Mouse (Mus musculus) macrophage (primary cell): Measurements from ENCODE around the gene Fkbp5. TPM values are rescaled to one million over a fixed set of nuclear protein-coding genes. Genes with fewer than 3 reads are reported as not detected.
A peak's percentile ranks its signal among the peaks of the same experiment; 100 is the strongest.

ENCODE experiments used
- H3K27ac ChIP-seq: fragments of 350-480 bp; formaldehyde crosslinking; 2 replicates; pipeline ENCODE4 v1.9.0; 2021
- H3K36me3 ChIP-seq: fragments of 350-480 bp; formaldehyde crosslinking; 2 replicates; pipeline ENCODE4 v1.9.0; 2021; ENCODE audit errors: inconsistent target
- H3K4me3 ChIP-seq: fragments of 350-480 bp; formaldehyde crosslinking; 2 replicates; pipeline ENCODE4 v1.9.0; 2021; ENCODE audit errors: inconsistent target
- H3K79me2 ChIP-seq: fragments of 350-480 bp; formaldehyde crosslinking; 2 replicates; pipeline ENCODE4 v1.9.0; 2021; ENCODE audit errors: inconsistent target
- WGBS: methylation state at CpG from one replicate; pipeline ENCODE4 v1.1.7; 2026; ENCODE audit warnings: inconsistent platforms; ENCODE audit not compliant: missing documents; 5-methylcytosine and 5-hydroxymethylcytosine counted together
- polyA plus RNA-seq: library from polyadenylated mRNA; stranded (reverse); fragments of 250-400 nt; gene quantifications from 3 replicates; pipeline ENCODE4 v1.2.4, GENCODE M21; 2018; ENCODE audit warnings: inconsistent platforms

Fkbp5 gene
- polyA plus RNA-seq, 1 experiment from 2014 or later = 5.8 TPM

DNA sequence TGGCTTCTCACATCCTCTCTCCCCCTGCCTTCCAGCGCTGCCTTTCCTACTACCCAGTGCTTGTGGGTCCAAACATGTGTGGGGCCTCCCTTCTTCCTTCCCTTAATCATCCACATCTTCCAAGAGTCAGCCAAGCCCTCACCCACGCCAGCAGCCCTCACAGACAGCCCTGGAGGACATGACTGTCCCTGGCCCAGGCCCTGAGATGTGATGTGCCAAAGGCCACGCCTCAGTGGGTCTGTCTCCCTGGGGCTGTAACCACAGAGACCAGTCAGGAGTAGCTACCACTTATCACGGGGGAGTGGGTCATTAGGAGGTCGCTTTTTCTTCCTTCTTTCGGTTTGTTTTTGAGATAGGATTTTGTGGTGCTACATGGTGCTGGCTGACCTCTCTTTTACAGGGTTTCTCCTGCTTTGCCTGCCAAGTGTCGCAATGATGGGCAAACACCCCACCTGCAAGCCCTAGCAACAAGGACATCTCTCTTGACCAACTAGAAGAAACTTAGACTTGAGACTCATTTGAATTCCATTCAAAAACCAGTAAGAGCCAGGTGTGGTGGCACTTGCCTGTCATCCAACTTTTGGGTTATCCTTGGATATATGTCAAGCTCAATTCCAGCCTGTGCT lies 15.0 kb downstream of the Fkbp5 start:
- no peaks in the 10 kb centered on the region for H3K79me2 ChIP-seq
- no peaks in the 10 kb centered on the region for H3K36me3 ChIP-seq
- no peak overlapping the region for H3K4me3 ChIP-seq
- H3K27ac ChIP-seq = no peak overlapping the region
- 65% methylated on average over 5 of the region's 7 CpGs for WGBS

DNA sequence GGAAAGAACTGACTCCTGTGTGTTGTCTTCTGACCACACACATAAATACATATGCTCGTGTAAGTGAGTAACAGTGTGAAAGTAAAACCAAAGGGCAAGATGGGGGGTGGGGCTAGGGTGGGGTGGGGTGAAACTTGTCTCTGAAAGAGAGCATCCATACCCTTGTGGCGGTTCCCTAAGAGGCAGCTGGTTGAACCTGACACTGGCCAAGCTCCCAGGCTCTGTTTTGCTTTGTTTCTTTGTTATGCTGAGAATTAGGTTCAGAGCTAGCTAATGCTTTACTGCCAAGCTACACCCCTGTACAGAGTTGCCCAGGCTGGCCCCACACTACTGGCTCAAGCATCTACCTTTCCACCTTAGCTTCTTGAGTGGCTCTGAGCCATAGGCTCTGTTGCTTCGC lies 16.9 kb downstream of the Fkbp5 start:
- Histone ChIP-seq H3K27ac (no peak overlapping the region), H3K79me2 (no peaks in the 10 kb centered on the region), H3K36me3 (no peaks in the 10 kb centered on the region), H3K4me3 (no peak overlapping the region)
- WGBS = 96% methylated on average over 3 of the region's 3 CpGs

GRCm38 (mm10) chr17:28499190-28499589 lies 18.1 kb downstream of the Fkbp5 start:
- H3K79me2 ChIP-seq = no peaks in the 10 kb centered on the region
- WGBS = 93% methylated on average over 2 of the region's 2 CpGs
- H3K27ac ChIP-seq = no peak overlapping the region
- H3K4me3 ChIP-seq = no peak overlapping the region
- H3K36me3 ChIP-seq = no peaks in the 10 kb centered on the region

GRCm38 (mm10) chr17:28495832-28496231 lies 21.5 kb downstream of the Fkbp5 start:
- 74% methylated on average over 8 of the region's 8 CpGs for WGBS
- no peak overlapping the region for H3K4me3 ChIP-seq
- no peaks in the 10 kb centered on the region for H3K79me2 ChIP-seq
- no peak overlapping the region for H3K27ac ChIP-seq
- H3K36me3 ChIP-seq = no peaks in the 10 kb centered on the region

GRCm38 (mm10) chr17:28491035-28491770 lies 26.1 kb downstream of the Fkbp5 start:
- no peak overlapping the region for H3K4me3 ChIP-seq
- no peaks in the 10 kb centered on the region for H3K79me2 ChIP-seq
- no peaks in the 10 kb centered on the region for H3K36me3 ChIP-seq
- 95% methylated on average over 14 of the region's 14 CpGs for WGBS
- H3K27ac ChIP-seq = no peak overlapping the region

DNA sequence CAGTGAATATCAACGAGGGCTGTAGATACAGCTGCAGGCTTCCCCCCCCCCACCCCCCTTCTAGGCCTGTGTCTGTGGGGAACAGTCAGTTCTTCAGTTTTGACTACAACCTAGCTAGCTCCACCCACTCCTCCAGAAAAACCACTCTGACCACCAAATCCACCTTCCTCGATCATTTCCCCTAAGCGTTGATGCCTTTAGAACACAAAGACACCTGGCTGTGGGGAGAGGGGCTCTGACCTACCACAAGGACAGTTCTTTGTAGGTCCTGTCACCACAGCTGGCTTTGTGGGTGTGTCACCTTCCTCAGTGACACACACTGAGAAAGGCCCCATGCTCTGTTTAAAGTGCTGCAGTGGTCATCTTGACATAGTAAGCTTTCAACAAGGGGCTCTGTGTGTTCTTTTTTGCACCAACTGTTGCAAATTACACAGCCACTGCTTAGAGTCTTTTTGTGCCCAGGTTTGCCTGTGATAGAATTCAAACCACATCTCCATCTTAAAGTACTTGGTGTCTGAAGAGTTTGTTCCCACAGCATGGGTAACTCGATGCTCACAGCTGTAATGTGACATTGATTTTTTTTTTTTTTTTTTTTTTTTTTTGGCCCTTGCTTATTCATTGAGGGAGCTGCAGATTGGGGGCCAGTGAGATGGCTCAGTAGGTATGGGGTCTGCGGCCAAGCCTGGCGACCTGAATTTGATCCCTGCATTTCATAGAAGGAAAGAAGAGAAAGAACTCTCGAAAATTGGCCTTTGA lies 28.9 kb downstream of the Fkbp5 start:
- Histone ChIP-seq H3K4me3 (no peak overlapping the region), H3K36me3 (no peaks in the 10 kb centered on the region), H3K79me2 (peaks cover 16% of the 10 kb centered on the region; the same call in 1 of the 2 replicates), H3K27ac (no peak overlapping the region)
- WGBS = 51% methylated on average over 7 of the region's 7 CpGs

- Histone ChIP-seq H3K79me2 (peaks cover 23% of the 10 kb centered on the region), H3K27ac (no peak overlapping the region), H3K36me3 (no peaks in the 10 kb centered on the region), H3K4me3 (no peak overlapping the region)
- WGBS = 88% methylated on average over 18 of the region's 18 CpGs
Observed at GRCm38 (mm10) chr17:28487584-28488257, 29.6 kb downstream of the Fkbp5 start.

DNA sequence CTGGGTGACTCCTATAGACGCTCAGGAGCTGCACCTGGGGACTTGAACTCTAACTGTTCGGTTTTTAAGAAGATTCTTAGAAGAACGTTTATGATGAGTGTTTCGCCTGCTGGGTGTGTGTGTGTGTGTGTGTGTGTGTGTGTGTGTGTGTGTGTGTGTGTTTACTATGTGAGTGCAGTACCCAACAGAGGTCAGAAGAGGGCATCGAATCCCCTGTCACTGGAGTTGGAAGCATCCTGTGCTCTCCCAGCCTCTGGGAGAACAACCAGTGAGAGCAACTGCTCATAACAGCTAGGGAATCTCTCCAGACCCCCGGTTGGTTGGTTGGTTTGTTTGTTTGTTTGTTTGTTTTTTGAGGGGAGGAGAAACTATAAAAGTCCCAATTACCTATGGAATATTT lies 30.6 kb downstream of the Fkbp5 start:
- Histone ChIP-seq H3K36me3 (no peaks in the 10 kb centered on the region), H3K27ac (no peak overlapping the region), H3K4me3 (no peak overlapping the region), H3K79me2 (peaks cover 33% of the 10 kb centered on the region)
- WGBS = 83% methylated on average over 4 of the region's 6 CpGs

DNA sequence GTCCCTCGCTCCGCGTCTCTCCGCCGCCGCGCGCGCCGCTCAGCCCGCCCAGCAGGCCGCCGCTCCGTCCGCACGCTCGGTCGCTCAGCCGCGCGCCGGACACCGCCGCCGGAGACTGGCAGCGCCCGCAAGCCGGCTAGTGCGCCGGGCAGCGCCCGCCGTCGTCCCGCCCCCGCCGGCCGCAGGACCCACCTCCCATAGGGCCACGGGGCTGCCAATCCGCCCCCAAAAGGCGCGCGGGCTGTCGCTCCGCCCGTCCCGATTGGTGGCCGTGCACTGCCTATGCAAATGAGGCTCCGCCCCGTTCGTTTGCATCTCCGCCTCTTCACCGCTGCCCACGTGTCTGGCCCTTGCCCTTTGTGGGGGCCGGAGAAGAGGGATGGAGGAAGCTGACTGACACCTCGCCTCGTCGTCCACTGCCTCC lies 31.3 kb downstream of the Fkbp5 start:
- 2% methylated on average over 33 of the region's 58 CpGs for WGBS
- H3K4me3 ChIP-seq = no peak overlapping the region
- peaks cover 40% of the 10 kb centered on the region for H3K79me2 ChIP-seq
- no peaks in the 10 kb centered on the region for H3K36me3 ChIP-seq
- no peak overlapping the region for H3K27ac ChIP-seq

GRCm38 (mm10) chr17:28485446-28485948 lies 31.8 kb downstream of the Fkbp5 start:
- Histone ChIP-seq H3K79me2 (peaks cover 45% of the 10 kb centered on the region), H3K36me3 (no peaks in the 10 kb centered on the region), H3K4me3 (peak overlapping the region; percentile 63), H3K27ac (no peak overlapping the region)
- under 1% methylated on average over 71 of the region's 77 CpGs for WGBS

- Histone ChIP-seq H3K27ac (no peak overlapping the region), H3K4me3 (peak overlapping the region; percentile 63), H3K79me2 (peaks cover 51% of the 10 kb centered on the region), H3K36me3 (no peaks in the 10 kb centered on the region)
- under 1% methylated on average over 30 of the region's 30 CpGs for WGBS
Observed at GRCm38 (mm10) chr17:28484704-28485445, 32.5 kb downstream of the Fkbp5 start.

DNA sequence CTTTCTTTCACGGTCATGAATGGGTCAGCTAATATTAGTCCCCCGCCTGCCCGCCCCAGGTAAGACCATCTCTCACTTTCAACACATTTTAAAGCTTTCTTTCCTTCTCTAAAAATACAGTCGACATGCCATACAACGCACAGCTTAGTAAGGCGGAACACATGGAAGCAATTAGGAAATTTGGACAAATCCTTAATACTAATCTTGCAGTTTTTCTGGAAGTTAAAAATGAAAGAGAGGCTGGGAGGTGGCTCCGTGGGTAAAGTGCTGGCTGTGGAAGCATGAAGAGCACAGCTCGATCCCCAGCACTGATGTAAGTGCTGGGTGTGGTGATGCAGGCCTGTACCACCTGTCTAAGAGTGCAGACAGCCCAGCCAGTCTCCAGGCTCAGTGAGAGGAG lies 39.9 kb downstream of the Fkbp5 start:
- Histone ChIP-seq H3K27ac (no peak overlapping the region), H3K36me3 (no peaks in the 10 kb centered on the region), H3K79me2 (peaks cover 91% of the 10 kb centered on the region), H3K4me3 (no peak overlapping the region)
- WGBS = 94% methylated on average over 8 of the region's 8 CpGs

GRCm38 (mm10) chr17:28476441-28476840 lies 40.9 kb downstream of the Fkbp5 start:
- Histone ChIP-seq H3K27ac (no peak overlapping the region), H3K79me2 (peaks cover 88% of the 10 kb centered on the region), H3K36me3 (no peaks in the 10 kb centered on the region), H3K4me3 (no peak overlapping the region)
